Mouse (Mus musculus) lung, embryonic 16.5 days (tissue): Measurements from ENCODE around the gene Zfp36l2. TPM values are rescaled to one million over a fixed set of nuclear protein-coding genes. Genes with fewer than 3 reads are reported as not detected.

ENCODE experiments used
- ATAC-seq: fragments of 200-750 bp; cut with Nextera tagmentation; 2 replicates; pipeline ENCODE4 v1.8.0; 2017; ENCODE audit warnings: low read depth, mild to moderate bottlenecking, moderate library complexity
- H3K27ac ChIP-seq: fragments of 300-500 bp; sonication (generic); 2 replicates; pipeline ENCODE4 v1.5.1; 2014; ENCODE audit warnings: mild to moderate bottlenecking, control low read depth, low read length
- H3K27me3 ChIP-seq: fragments of 300-500 bp; sonication (generic); 2 replicates; pipeline ENCODE4 v1.6.1; 2014; ENCODE audit warnings: low read depth, low read length, mixed read lengths; ENCODE audit not compliant: control insufficient read depth, insufficient read depth
- H3K36me3 ChIP-seq: fragments of 300-500 bp; sonication (generic); 2 replicates; pipeline ENCODE4 v1.6.1; 2014; ENCODE audit warnings: low read length; ENCODE audit not compliant: control insufficient read depth, insufficient read depth
- H3K4me1 ChIP-seq: fragments of 300-500 bp; sonication (generic); replicated peaks from 2 replicates; pipeline ENCODE4 v1.6.1; 2014; ENCODE audit warnings: low read length, mixed read lengths; ENCODE audit not compliant: control insufficient read depth, insufficient read depth
- H3K4me2 ChIP-seq: fragments of 300-500 bp; sonication (generic); 2 replicates; pipeline ENCODE4 v1.6.1; 2014; ENCODE audit warnings: low read depth, low read length, control low read depth
- H3K4me3 ChIP-seq: fragments of 300-500 bp; sonication (generic); 2 replicates; pipeline ENCODE4 v1.5.1; 2014; ENCODE audit warnings: mild to moderate bottlenecking, low read length, control low read depth
- H3K9ac ChIP-seq: fragments of 300-500 bp; sonication (generic); 2 replicates; pipeline ENCODE4 v1.6.1; 2014; ENCODE audit warnings: low read length, control low read depth
- H3K9me3 ChIP-seq: fragments of 300-500 bp; sonication (generic); 2 replicates; pipeline ENCODE4 v1.6.1; 2016; ENCODE audit warnings: low read length; ENCODE audit not compliant: control insufficient read depth
- WGBS: fragments of 180-500 bp; shearing (Covaris S2); extraction: QIAGEN DNeasy Blood & Tissue Kit; methylation state at CpG from one replicate; pipeline ENCODE4 v1.1.7; 2014; 5-methylcytosine and 5-hydroxymethylcytosine counted together
- polyA plus RNA-seq: library from polyadenylated mRNA; unstranded; fragments of >200 nt; fragmentation: Nextera tagmentation; extraction: Ambion mirVana; gene quantifications from 2 replicates; pipeline ENCODE4 v1.2.1, GENCODE M21; 2015

Zfp36l2 gene
- polyA plus RNA-seq, 1 experiment from 2014 or later = 10.1 TPM

GRCm38 (mm10) chr17:84166135-84166860 is 21.4 kb downstream of the Zfp36l2 start:
- Histone ChIP-seq H3K27ac (no peak overlapping the region), H3K4me3 (no peak overlapping the region), H3K9ac (no peak overlapping the region), H3K36me3 (no peaks in the 10 kb centered on the region), H3K9me3 (no peaks in the 10 kb centered on the region), H3K27me3 (no peaks in the 10 kb centered on the region), H3K4me2 (no peak overlapping the region), H3K4me1 (peaks cover 15% of the 10 kb centered on the region)
- 79% methylated on average over 9 of the region's 9 CpGs for WGBS
- no peak for ATAC-seq

- peaks cover 21% of the 10 kb centered on the region for H3K4me1 ChIP-seq
- H3K9me3 ChIP-seq = no peaks in the 10 kb centered on the region
- H3K36me3 ChIP-seq = no peaks in the 10 kb centered on the region
- H3K4me2 ChIP-seq = no peak overlapping the region
- WGBS = 86% methylated on average over 3 of the region's 3 CpGs
- no peak for ATAC-seq
- H3K27ac ChIP-seq = no peak overlapping the region
- H3K9ac ChIP-seq = no peak overlapping the region
- no peak overlapping the region for H3K4me3 ChIP-seq
- no peaks in the 10 kb centered on the region for H3K27me3 ChIP-seq
Measured at GRCm38 (mm10) chr17:84165735-84166134, 22.0 kb downstream of the Zfp36l2 start.

GRCm38 (mm10) chr17:84164146-84164545 is 23.6 kb downstream of the Zfp36l2 start:
- Histone ChIP-seq H3K9ac (no peak overlapping the region), H3K4me2 (no peak overlapping the region), H3K27me3 (no peaks in the 10 kb centered on the region), H3K4me3 (no peak overlapping the region), H3K27ac (no peak overlapping the region), H3K9me3 (no peaks in the 10 kb centered on the region), H3K36me3 (no peaks in the 10 kb centered on the region), H3K4me1 (peaks cover 21% of the 10 kb centered on the region)
- ATAC-seq = no peak
- WGBS = 85% methylated on average over 8 of the region's 8 CpGs

DNA sequence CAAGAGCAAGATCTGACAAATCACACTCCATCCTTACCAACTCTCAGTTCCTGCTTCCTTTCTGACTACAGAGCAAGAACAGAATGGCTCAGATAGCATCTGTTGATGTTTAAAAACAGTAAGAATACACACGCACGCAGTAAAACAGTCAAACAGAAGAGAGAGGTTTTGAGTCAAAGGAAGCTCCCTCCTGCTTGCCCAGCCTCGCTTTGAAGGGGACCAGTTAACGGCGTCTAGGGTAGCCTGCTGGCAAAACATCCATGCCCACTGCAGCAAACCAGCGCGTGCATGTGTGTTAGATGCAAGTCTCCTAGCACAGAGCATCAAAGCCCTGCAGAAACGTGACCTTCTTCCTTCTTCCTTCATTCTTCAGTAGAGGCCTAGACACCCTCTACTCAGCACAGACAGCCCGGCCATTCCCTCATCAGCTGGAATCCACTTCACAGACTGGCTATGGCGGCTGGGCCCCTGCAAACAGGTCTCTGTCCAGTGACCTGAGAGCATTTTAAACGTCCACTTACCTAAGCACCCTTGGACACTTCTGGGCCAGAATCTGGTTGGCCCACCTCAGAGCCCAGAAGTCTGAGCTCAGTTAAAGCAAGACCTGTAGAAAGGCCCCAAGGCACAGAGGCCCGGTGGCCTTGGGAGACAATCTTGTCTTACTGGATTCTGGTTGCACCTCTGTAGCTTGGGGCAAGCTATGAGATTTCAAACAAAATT is 24.5 kb downstream of the Zfp36l2 start:
- no peak overlapping the region for H3K4me2 ChIP-seq
- peaks cover 28% of the 10 kb centered on the region for H3K4me1 ChIP-seq
- no peaks in the 10 kb centered on the region for H3K36me3 ChIP-seq
- no peaks in the 10 kb centered on the region for H3K9me3 ChIP-seq
- 61% methylated on average over 12 of the region's 12 CpGs for WGBS
- H3K4me3 ChIP-seq = no peak overlapping the region
- no peaks in the 10 kb centered on the region for H3K27me3 ChIP-seq
- no peak overlapping the region for H3K9ac ChIP-seq
- peak overlapping the region; percentile 7 for H3K27ac ChIP-seq
- no peak for ATAC-seq

DNA sequence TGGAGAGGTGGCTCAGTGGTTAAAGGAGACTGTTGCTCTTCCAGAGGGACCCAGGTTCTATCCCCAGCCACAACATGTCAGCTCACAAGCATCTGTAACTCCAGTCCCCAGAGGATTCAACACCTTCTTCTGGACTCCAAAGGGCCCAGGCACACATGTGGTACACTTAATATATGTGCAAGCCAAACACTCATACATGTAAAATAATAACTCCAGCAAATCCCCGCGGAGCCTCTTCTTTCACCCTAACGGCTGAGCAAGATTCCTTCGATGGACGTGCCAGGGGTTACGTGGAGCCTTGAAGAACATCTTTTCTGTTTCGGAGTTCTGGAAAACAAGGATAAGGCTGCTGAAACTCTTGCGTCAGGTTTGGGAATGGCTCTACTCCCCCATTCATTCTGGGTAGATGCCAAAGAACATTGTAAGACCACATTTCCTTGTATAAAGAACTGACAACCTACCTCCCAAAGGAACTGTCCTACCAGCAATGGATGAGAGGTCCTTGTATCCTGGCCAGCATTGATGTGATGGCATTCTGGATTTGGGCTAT is 25.5 kb downstream of the Zfp36l2 start:
- no peak for ATAC-seq
- WGBS = 57% methylated on average over 8 of the region's 8 CpGs
- Histone ChIP-seq H3K9me3 (no peaks in the 10 kb centered on the region), H3K27ac (peak overlapping the region; percentile 43), H3K9ac (no peak overlapping the region), H3K27me3 (no peaks in the 10 kb centered on the region), H3K4me1 (peaks cover 31% of the 10 kb centered on the region), H3K4me3 (no peak overlapping the region), H3K36me3 (no peaks in the 10 kb centered on the region), H3K4me2 (no peak overlapping the region)

GRCm38 (mm10) chr17:84161231-84161854 is 26.4 kb downstream of the Zfp36l2 start:
- 12% methylated on average over 6 of the region's 6 CpGs for WGBS
- peaks cover 31% of the 10 kb centered on the region for H3K4me1 ChIP-seq
- peak; percentile 18 for ATAC-seq

GRCm38 (mm10) chr17:84158891-84159290 is 28.9 kb downstream of the Zfp36l2 start:
- Histone ChIP-seq H3K36me3 (no peaks in the 10 kb centered on the region), H3K9ac (no peak overlapping the region), H3K27ac (no peak overlapping the region), H3K9me3 (no peaks in the 10 kb centered on the region), H3K4me1 (peaks cover 36% of the 10 kb centered on the region), H3K4me3 (no peak overlapping the region), H3K4me2 (no peak overlapping the region), H3K27me3 (no peaks in the 10 kb centered on the region)
- no peak for ATAC-seq
- WGBS = 60% methylated on average over 15 of the region's 15 CpGs

More at GRCm38 (mm10) chr17:84161231-84161854, 26.4 kb downstream of the Zfp36l2 start:
- Histone ChIP-seq H3K4me3 (no peak overlapping the region), H3K4me2 (no peak overlapping the region), H3K36me3 (no peaks in the 10 kb centered on the region), H3K9ac (peak overlapping the region; percentile 40), H3K9me3 (no peaks in the 10 kb centered on the region), H3K27me3 (no peaks in the 10 kb centered on the region), H3K27ac (peak overlapping the region; percentile 43)

- Histone ChIP-seq H3K27ac (peak overlapping the region; percentile 91), H3K36me3 (no peaks in the 10 kb centered on the region), H3K4me2 (no peak overlapping the region), H3K4me1 (peaks cover 36% of the 10 kb centered on the region), H3K9me3 (no peaks in the 10 kb centered on the region), H3K27me3 (no peaks in the 10 kb centered on the region), H3K9ac (no peak overlapping the region), H3K4me3 (no peak overlapping the region)
- ATAC-seq = no peak
- 77% methylated on average over 12 of the region's 12 CpGs for WGBS
Measured at GRCm38 (mm10) chr17:84158461-84158795, 29.3 kb downstream of the Zfp36l2 start.
